Mouse (Mus musculus) myocyte (in vitro differentiated cells): ENCODE results near the gene Zmynd19.

Source experiments
- CEBPB ChIP-seq: IDR thresholded peaks from 2 replicates; pipeline ENCODE4 v1.6.1; 2011; ENCODE audit warnings: mild to moderate bottlenecking, moderate library complexity; ENCODE audit not compliant: poor library complexity, insufficient read depth, severe bottlenecking
- MYOD1 ChIP-seq, 3 experiments: IDR thresholded peaks; one replicate each; pipeline ENCODE4 v1.6.1; 2011; ENCODE audit warnings: control low read depth in 2 of 3, low read depth in 2 of 3, mild to moderate bottlenecking in 2 of 3, moderate library complexity in 1 of 3; ENCODE audit not compliant: insufficient read length in 2 of 3, control insufficient read depth in 1 of 3

DNA sequence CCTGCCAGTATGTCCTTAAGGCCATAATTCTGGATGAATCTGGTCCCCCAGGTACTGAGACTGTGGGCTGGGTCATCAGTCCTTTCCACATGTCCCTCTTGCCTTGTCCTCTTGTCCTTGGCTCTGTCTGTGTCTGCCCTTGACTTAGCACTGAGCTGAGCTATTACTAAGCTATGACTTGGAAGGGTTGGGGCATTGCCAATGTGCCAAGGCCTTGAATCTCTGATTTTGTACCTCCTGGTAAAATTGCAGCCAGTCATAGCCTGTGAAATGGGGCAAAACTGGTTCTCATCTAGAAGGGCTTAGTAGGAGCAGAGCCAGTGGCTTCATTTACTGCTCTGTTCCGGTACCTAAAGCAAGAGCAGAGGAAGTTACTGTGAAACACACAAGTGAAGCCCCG is 46.9 kb downstream of the Zmynd19 start:
- TF ChIP-seq CEBPB (no peak), MYOD1 (IDR thresholded peaks at IDR 0.05; ENCODE audit: control insufficient read depth in 1 of 3, insufficient read length in 2 of 3, low read depth in 2 of 3) (no peak)
